Mouse (Mus musculus) lung, postnatal 0 days (tissue): ENCODE measurements around the gene Mier3. TPM values are rescaled to one million over a fixed set of nuclear protein-coding genes. Genes with fewer than 3 reads are reported as not detected.

ENCODE experiments used
- ATAC-seq: fragments of 200-750 bp; cut with Nextera tagmentation; 2 replicates; pipeline ENCODE4 v1.8.0; 2017; ENCODE audit warnings: moderate library complexity
- DNase-seq: peaks from one replicate; pipeline ENCODE4 v3.0.0-alpha.2; 2016; ENCODE audit warnings: low spot score
- H3K27ac ChIP-seq: fragments of 300-500 bp; sonication (generic); 2 replicates; pipeline ENCODE4 v1.5.1; 2014; ENCODE audit warnings: antibody characterized with exemption, mild to moderate bottlenecking, low read length, mixed read lengths
- H3K27me3 ChIP-seq: fragments of 300-500 bp; sonication (generic); replicated peaks from 2 replicates; pipeline ENCODE4 v1.6.1; 2014; ENCODE audit warnings: low read length, mixed read lengths; ENCODE audit not compliant: insufficient read depth
- H3K36me3 ChIP-seq: fragments of 300-500 bp; sonication (generic); 2 replicates; pipeline ENCODE4 v1.6.1; 2014; ENCODE audit warnings: low read length, mixed read lengths; ENCODE audit not compliant: insufficient read depth
- H3K4me1 ChIP-seq: fragments of 300-500 bp; sonication (generic); 2 replicates; pipeline ENCODE4 v1.6.1; 2014; ENCODE audit warnings: antibody characterized with exemption, low read depth, low read length, mixed read lengths; ENCODE audit not compliant: insufficient read depth
- H3K4me2 ChIP-seq: fragments of 300-500 bp; sonication (generic); replicated peaks from 2 replicates; pipeline ENCODE4 v1.6.1; 2014; ENCODE audit warnings: low read depth, mild to moderate bottlenecking, low read length, moderate library complexity, mixed read lengths
- H3K4me3 ChIP-seq: fragments of 300-500 bp; sonication (generic); 2 replicates; pipeline ENCODE4 v1.5.1; 2014; ENCODE audit warnings: low read depth, low read length
- H3K9ac ChIP-seq: fragments of 300-500 bp; sonication (generic); replicated peaks from 2 replicates; pipeline ENCODE4 v1.6.1; 2014; ENCODE audit warnings: low read depth, mild to moderate bottlenecking
- H3K9me3 ChIP-seq: fragments of 300-500 bp; sonication (generic); 2 replicates; pipeline ENCODE4 v1.6.1; 2016; ENCODE audit warnings: low read length, mixed read lengths
- CTCF ChIP-seq: IDR thresholded peaks from 2 replicates; pipeline ENCODE4 v1.5.1; 2016; ENCODE audit warnings: antibody characterized with exemption, mild to moderate bottlenecking
- EP300 ChIP-seq: IDR thresholded peaks from 2 replicates; pipeline ENCODE4 v1.6.1; 2016; ENCODE audit warnings: antibody characterized with exemption, mild to moderate bottlenecking, control low read depth
- WGBS: fragments of 180-500 bp; shearing (Covaris S2); extraction: QIAGEN DNeasy Blood & Tissue Kit; methylation state at CpG from one replicate; pipeline ENCODE4 v1.1.7; 2014; 5-methylcytosine and 5-hydroxymethylcytosine counted together
- polyA plus RNA-seq: library from polyadenylated mRNA; unstranded; fragments of >200 nt; fragmentation: Nextera tagmentation; extraction: Ambion mirVana; gene quantifications from 2 replicates; pipeline ENCODE4 v1.2.1, GENCODE M21; 2015

Gene Mier3
- polyA plus RNA-seq, 1 experiment from 2014 or later: 10.2 TPM

DNA sequence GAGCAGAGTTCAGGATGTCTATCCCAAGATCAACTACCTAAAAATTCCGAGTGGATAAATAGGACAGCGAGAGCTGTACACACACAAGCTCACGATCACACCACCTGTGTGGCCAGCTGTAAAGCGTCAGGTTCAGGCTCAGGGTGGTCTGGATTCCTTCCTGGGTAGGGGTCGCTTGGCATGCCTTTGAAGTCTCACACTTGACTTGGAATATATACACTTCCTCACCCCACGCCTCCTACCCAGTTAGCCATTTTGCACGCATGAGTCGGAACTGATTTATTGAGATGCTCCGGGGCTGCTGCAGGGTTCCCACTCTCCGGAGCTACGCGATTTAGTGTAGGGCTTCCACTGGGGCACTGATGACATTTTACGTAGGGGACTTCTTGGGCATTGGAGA is 20.7 kb upstream of the Mier3 start:
- no peaks in the 10 kb centered on the region for H3K36me3 ChIP-seq
- no peak for TF ChIP-seq EP300
- TF ChIP-seq CTCF: no peak
- no peak overlapping the region for H3K4me2 ChIP-seq
- H3K27me3 ChIP-seq: no peaks in the 10 kb centered on the region
- no peaks in the 10 kb centered on the region for H3K4me1 ChIP-seq
- no peak for DNase-seq
- no peak for ATAC-seq
- no peak overlapping the region for H3K27ac ChIP-seq
- WGBS: 29% methylated on average over 13 of the region's 13 CpGs
- H3K9me3 ChIP-seq: no peaks in the 10 kb centered on the region
- no peak overlapping the region for H3K4me3 ChIP-seq
- no peak overlapping the region for H3K9ac ChIP-seq

DNA sequence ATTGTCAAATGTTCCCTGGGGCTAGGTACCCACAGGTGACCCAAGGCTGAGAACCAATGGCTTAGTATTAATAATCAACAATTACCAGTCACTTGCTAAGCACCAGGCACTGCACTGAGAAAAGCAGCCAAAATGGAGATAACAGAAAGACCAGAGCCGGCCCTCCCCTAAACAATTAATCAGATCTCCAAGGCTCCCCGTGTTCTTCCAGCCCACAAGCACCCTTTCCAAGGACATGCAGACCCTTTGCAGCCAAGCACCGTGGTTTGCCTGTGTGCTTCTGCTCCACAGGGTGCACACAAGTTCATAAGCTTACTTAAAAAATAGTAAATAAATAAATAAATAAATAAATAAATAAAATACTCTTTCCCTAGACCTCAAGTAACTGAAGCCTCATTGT is 20.2 kb upstream of the Mier3 start:
- ATAC-seq (no peak), DNase-seq (no peak)
- H3K27ac ChIP-seq: no peak overlapping the region
- H3K4me1 ChIP-seq: no peaks in the 10 kb centered on the region
- WGBS: 38% methylated on average over 3 of the region's 3 CpGs
- no peak for TF ChIP-seq CTCF
- no peaks in the 10 kb centered on the region for H3K27me3 ChIP-seq
- no peak overlapping the region for H3K4me2 ChIP-seq
- no peak overlapping the region for H3K4me3 ChIP-seq
- no peaks in the 10 kb centered on the region for H3K9me3 ChIP-seq
- no peak overlapping the region for H3K9ac ChIP-seq
- no peaks in the 10 kb centered on the region for H3K36me3 ChIP-seq

DNA sequence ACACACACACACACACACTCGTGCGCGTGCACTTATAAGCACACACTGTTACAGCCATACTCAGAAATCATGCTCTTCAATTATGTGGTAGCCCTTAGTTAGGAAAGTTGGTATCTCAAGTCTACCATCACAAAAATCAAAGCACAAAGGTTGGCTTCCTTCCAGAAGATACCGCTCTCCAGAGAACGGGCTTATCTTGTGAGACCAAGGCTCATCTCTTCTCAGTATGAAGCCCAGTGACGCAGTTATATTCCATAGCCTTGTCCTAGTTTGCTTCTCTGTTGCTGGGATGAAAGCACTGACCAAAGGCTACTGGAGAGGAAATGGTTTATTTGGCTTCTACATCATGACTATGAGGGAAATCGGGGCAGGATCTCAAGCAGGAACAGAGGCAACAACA is 12.8 kb upstream of the Mier3 start:
- ATAC-seq (no peak), DNase-seq (no peak)
- H3K9me3 ChIP-seq: no peaks in the 10 kb centered on the region
- TF ChIP-seq CTCF (no peak), EP300 (no peak)
- H3K4me3 ChIP-seq: no peak overlapping the region
- no peaks in the 10 kb centered on the region for H3K36me3 ChIP-seq
- H3K27ac ChIP-seq: no peak overlapping the region
- no peaks in the 10 kb centered on the region for H3K4me1 ChIP-seq
- no peak overlapping the region for H3K4me2 ChIP-seq
- no peaks in the 10 kb centered on the region for H3K27me3 ChIP-seq
- 83% methylated on average over 7 of the region's 7 CpGs for WGBS
- no peak overlapping the region for H3K9ac ChIP-seq

DNA sequence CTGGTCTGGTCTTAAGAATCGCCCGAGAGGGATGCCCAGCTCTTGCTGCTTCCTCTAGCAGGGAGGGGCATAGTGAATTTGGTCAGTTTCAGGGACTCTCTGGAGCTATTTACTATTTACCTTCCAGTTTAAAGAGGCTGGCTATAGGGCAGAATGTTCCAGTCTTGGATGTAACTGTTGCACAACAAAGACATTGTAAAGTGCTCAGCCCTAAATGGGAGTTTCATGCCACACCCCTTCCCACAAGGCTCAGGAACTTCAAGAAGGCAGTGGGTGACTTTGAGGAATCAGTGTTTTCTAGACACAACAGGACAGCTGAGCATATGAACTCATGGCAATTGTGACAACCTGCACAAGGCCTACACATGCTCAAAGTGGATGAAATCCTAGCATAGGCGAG is 3.9 kb upstream of the Mier3 start:
- Histone ChIP-seq H3K27ac (no peak overlapping the region), H3K4me2 (no peak overlapping the region), H3K4me3 (no peak overlapping the region), H3K9ac (no peak overlapping the region), H3K36me3 (no peaks in the 10 kb centered on the region), H3K27me3 (no peaks in the 10 kb centered on the region), H3K9me3 (no peaks in the 10 kb centered on the region), H3K4me1 (no peaks in the 10 kb centered on the region)
- DNase-seq (no peak), ATAC-seq (no peak)
- TF ChIP-seq EP300 (no peak), CTCF (no peak)
- WGBS: 87% methylated on average over 3 of the region's 3 CpGs

DNA sequence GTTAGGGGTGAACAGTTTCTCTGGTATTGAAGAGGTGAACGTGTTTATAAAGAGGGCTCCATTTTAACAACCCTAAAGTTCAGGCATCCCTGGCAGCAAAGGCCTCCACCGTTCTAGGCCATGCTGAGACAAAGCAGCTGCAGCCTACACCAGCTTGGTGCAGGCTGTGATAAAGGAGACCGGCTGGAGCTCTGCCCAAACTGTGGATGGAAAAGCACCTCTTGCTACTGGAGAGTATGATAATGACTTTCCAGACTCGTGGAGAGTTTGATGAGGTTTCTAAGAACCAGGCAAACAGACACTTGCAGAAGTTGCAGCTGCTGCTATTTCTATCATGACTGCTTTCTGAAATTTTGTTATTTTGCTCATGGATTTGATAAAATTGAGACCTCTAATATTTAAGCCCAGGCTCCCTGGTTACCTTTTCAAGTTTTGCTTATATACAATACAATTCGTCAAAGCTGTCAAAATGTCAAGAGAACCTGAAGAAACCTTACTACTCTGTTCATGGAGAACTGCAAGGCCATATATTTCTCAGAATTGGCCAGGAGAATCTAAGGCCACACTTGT is 3.4 kb downstream of the Mier3 start:
- H3K27me3 ChIP-seq: no peaks in the 10 kb centered on the region
- H3K4me3 ChIP-seq: no peak overlapping the region
- WGBS: 32% methylated on average over 5 of the region's 5 CpGs
- no peak for DNase-seq
- no peak overlapping the region for H3K9ac ChIP-seq
- H3K4me1 ChIP-seq: no peaks in the 10 kb centered on the region
- no peaks in the 10 kb centered on the region for H3K36me3 ChIP-seq
- H3K27ac ChIP-seq: no peak overlapping the region
- ATAC-seq: no peak
- H3K9me3 ChIP-seq: no peaks in the 10 kb centered on the region
- TF ChIP-seq CTCF: no peak
- TF ChIP-seq EP300: no peak
- no peak overlapping the region for H3K4me2 ChIP-seq

DNA sequence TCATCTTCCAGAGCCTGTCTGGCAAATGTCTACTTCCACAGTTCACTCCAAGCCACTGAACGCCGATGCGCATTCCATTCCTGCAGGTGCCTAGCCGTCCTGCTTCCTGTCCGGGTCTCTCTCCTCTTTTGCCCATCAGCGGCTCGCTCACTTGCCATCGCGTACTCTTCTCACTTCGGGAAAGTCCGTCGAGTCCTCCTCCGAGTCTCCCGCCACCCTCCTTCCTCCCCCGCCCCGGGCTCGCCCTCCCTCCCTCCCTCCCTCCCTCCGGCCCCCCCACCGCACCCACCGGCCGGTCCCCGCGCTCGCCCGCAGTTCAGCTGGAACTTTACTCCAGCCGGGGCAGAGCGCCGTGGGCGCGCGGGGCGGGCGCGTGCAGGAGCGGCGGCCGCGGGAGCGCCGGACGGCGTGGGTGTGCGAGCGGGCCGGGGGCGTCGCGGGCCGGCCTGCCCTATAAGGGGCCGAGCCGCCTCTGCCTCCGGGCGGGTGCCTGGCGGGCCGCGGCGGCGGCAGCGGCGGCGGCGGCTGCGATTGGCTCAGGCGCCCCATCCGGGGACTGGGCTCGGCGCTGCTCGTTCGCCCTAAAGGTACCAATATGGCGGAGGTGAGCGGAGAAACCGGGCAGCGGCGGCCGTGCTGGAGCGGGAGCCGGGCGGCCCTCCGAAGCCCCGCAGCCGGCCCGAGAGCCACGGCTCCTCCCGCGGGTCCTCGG is 5.1 kb downstream of the Mier3 start:
- peak; percentile 95 for DNase-seq
- Histone ChIP-seq H3K4me1 (no peaks in the 10 kb centered on the region), H3K4me2 (peak overlapping the region; percentile 97), H3K27me3 (no peaks in the 10 kb centered on the region), H3K36me3 (no peaks in the 10 kb centered on the region), H3K4me3 (peak overlapping the region; percentile 87), H3K9me3 (no peaks in the 10 kb centered on the region), H3K27ac (peak overlapping the region; percentile 97), H3K9ac (peak overlapping the region; percentile 86)
- peak; percentile 97 for ATAC-seq
- no peak for TF ChIP-seq EP300
- no peak for TF ChIP-seq CTCF
- under 1% methylated on average over 31 of the region's 86 CpGs for WGBS
